Mouse (Mus musculus) liver, embryonic 12.5 days (tissue): Measurements from ENCODE around the gene Cd63. TPM values are rescaled to one million over a fixed set of nuclear protein-coding genes. Genes with fewer than 3 reads are reported as not detected.

Experiments
- ATAC-seq: fragments of 200-750 bp; cut with Nextera tagmentation; 2 replicates; pipeline ENCODE4 v1.8.0; 2017; ENCODE audit warnings: moderate number of reproducible peaks, mild to moderate bottlenecking, moderate library complexity
- H3K27ac ChIP-seq: fragments of 300-500 bp; sonication (generic); 2 replicates; pipeline ENCODE4 v1.5.1; 2016; ENCODE audit warnings: mild to moderate bottlenecking
- H3K27me3 ChIP-seq: fragments of 300-500 bp; sonication (generic); replicated peaks from 2 replicates; pipeline ENCODE4 v1.6.1; 2016; ENCODE audit warnings: mild to moderate bottlenecking, moderate library complexity
- H3K36me3 ChIP-seq: fragments of 300-500 bp; sonication (generic); 2 replicates; pipeline ENCODE4 v1.6.1; 2016; ENCODE audit warnings: mild to moderate bottlenecking, moderate library complexity
- H3K4me1 ChIP-seq: fragments of 300-500 bp; sonication (generic); 2 replicates; pipeline ENCODE4 v1.6.1; 2016
- H3K4me2 ChIP-seq: fragments of 300-500 bp; sonication (generic); 2 replicates; pipeline ENCODE4 v1.6.1; 2016; ENCODE audit warnings: mild to moderate bottlenecking, moderate library complexity
- H3K4me3 ChIP-seq: fragments of 300-500 bp; sonication (generic); 2 replicates; pipeline ENCODE4 v1.5.1; 2016; ENCODE audit warnings: mild to moderate bottlenecking, moderate library complexity
- H3K9ac ChIP-seq: fragments of 300-500 bp; sonication (generic); 2 replicates; pipeline ENCODE4 v1.6.1; 2016; ENCODE audit warnings: mild to moderate bottlenecking, moderate library complexity
- H3K9me3 ChIP-seq: fragments of 300-500 bp; sonication (generic); replicated peaks from 2 replicates; pipeline ENCODE4 v1.6.1; 2016; ENCODE audit warnings: mild to moderate bottlenecking, moderate library complexity
- WGBS: fragments of 180-500 bp; shearing (Covaris S2); methylation state at CpG from one replicate; pipeline ENCODE4 v1.1.7; 2016; ENCODE audit not compliant: insufficient replicate concordance; 5-methylcytosine and 5-hydroxymethylcytosine counted together
- polyA plus RNA-seq: library from polyadenylated mRNA; unstranded; fragments of >200 nt; fragmentation: Nextera tagmentation; extraction: Ambion mirVana; gene quantifications from 2 replicates; pipeline ENCODE4 v1.2.1, GENCODE M21; 2016

Gene Cd63
- polyA plus RNA-seq, 1 experiment from 2014 or later = 127 TPM

DNA sequence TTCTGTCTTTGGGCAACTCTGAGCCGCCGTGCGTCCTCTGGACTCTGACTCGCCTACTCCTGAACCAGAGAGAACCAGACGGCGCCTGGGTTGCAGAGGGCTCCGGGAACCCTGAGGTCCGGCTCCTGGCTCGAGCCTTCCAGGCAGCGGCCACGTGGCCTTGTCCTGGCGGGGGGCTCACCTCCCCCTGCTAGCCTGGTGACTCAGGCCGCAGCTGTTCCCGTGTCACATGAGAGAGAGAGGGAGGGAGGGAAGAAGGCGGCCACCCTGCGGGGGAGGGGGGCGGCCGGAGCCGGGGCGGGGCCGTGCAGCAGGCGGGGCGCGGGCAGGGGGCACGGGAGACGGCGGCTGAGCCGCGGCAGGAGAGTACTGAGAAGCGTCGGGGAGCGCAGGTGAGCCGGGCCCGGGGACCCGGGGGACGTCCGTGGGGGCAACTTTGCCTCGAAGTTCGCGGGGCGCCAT is 8.8 kb downstream of the Cd63 start:
- Histone ChIP-seq H3K4me1 (peaks cover 25% of the 10 kb centered on the region), H3K27me3 (peaks cover 48% of the 10 kb centered on the region), H3K9me3 (no peaks in the 10 kb centered on the region), H3K27ac (0 out of 2 replicates have a peak overlapping the region, but pooled peaks have one; percentile 8), H3K4me2 (peak overlapping the region; percentile 83), H3K36me3 (peaks cover 17% of the 10 kb centered on the region), H3K9ac (peak overlapping the region; percentile 64), H3K4me3 (peak overlapping the region; percentile 67)
- ATAC-seq = peak; percentile 51
- WGBS = 1% methylated on average over 32 of the region's 41 CpGs

DNA sequence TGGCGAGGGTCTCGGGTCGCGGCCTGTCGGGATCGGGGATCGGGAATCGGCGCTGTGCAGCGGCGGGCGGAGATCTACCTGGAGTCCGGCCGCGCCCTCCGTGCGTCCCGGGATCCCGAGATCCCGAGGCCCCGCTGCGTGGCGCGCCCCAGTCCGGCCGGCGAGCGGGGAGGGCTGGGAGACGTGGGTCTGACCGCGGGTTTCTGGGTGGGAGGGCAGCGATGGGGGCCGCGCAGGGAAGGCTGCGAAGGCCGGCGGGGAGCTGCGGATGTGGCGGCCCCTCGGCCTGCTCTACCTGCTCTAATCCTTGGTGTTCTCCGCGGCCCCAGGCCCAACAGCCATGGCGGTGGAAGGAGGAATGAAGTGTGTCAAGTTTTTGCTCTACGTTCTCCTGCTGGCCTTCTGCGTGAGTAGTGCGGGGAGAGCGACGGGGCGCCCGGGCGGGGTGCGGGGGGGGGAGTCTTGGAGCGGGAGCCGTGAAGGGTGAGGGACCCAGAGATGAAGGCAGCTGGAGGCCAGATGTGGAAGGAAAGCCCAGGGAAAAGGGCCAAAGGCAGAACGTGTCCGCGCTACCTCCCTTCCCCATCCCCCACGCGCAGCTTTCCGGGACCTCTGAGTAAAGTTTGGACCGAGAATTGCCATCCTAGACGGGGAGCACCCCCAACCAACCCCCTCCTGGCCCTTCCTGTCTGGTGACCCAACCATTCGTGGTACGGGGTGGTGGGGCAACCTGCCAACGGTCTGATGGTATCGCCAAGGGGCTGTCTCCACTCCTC is 9.5 kb downstream of the Cd63 start:
- peak overlapping the region; percentile 83 for H3K4me2 ChIP-seq
- no peaks in the 10 kb centered on the region for H3K9me3 ChIP-seq
- peak overlapping the region; percentile 67 for H3K4me3 ChIP-seq
- ATAC-seq = peak; percentile 27; the same call in 1 of the 2 replicates
- H3K9ac ChIP-seq = peak overlapping the region; percentile 64
- H3K27ac ChIP-seq = 0 out of 2 replicates have a peak overlapping the region, but pooled peaks have one; percentile 8
- WGBS = 2% methylated on average over 65 of the region's 66 CpGs
- peaks cover 48% of the 10 kb centered on the region for H3K27me3 ChIP-seq
- H3K4me1 ChIP-seq = peaks cover 25% of the 10 kb centered on the region
- peaks cover 20% of the 10 kb centered on the region for H3K36me3 ChIP-seq

DNA sequence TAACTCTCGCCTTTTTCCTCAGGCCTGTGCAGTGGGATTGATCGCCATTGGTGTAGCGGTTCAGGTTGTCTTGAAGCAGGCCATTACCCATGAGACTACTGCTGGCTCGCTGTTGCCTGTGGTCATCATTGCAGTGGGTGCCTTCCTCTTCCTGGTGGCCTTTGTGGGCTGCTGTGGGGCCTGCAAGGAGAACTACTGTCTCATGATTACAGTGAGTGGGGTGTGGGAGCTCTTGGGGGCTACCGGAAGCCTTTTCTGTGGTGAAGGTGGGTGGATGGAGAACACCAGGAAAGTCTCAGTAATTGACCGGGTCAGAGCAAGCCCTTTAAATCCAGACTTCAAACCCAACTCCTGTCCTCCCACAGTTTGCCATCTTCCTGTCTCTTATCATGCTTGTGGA is 10.6 kb downstream of the Cd63 start:
- no peak overlapping the region for H3K9ac ChIP-seq
- no peak overlapping the region for H3K4me3 ChIP-seq
- no peak overlapping the region; the same call in 1 of the 2 replicates for H3K4me2 ChIP-seq
- ATAC-seq = no peak
- no peaks in the 10 kb centered on the region for H3K9me3 ChIP-seq
- H3K4me1 ChIP-seq = peaks cover 25% of the 10 kb centered on the region
- peaks cover 48% of the 10 kb centered on the region for H3K27me3 ChIP-seq
- peaks cover 25% of the 10 kb centered on the region for H3K36me3 ChIP-seq
- H3K27ac ChIP-seq = no peak overlapping the region
- 56% methylated on average over 6 of the region's 6 CpGs for WGBS

DNA sequence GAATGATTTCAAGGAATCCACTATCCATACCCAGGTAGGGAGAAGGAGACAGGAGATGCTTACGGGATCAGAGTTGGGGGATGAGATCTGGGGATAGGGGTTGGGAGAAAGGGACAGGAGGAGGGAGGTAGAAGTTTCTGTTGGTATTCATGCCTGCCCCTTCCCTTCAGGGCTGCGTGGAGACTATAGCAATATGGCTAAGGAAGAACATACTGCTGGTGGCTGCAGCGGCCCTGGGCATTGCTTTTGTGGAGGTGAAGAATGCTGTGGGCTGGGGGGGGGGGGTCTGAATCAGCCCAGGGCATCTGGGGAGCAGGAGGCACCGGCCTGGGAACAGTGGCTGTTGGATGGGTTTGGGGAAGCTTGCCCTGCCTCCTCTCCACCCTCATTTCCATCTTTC is 11.5 kb downstream of the Cd63 start:
- no peak for ATAC-seq
- Histone ChIP-seq H3K4me2 (no peak overlapping the region), H3K9ac (no peak overlapping the region), H3K27ac (no peak overlapping the region), H3K4me1 (peaks cover 25% of the 10 kb centered on the region), H3K27me3 (peaks cover 48% of the 10 kb centered on the region), H3K36me3 (peaks cover 30% of the 10 kb centered on the region), H3K9me3 (no peaks in the 10 kb centered on the region), H3K4me3 (no peak overlapping the region)
- WGBS = 63% methylated on average over 3 of the region's 4 CpGs

DNA sequence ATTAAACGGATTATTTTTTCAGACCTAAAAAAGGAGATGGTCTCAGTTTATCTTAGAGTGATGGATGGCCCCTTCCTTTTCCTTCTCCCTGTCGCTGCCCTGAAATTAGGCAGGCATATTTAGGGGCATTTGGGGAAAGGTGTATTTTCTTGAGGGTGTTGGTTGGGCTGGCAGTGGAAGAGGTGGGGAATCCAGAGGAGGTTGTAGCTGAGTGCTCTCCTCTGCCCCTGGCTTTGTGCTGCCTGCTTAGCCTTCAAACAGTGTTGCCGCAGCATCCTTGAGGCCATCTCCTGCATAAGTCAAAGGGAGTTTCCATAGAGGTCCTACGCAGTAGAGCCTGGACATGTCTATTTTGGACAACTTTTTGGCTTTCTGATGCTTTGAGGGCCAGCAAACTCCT is 12.0 kb downstream of the Cd63 start:
- Histone ChIP-seq H3K9me3 (no peaks in the 10 kb centered on the region), H3K27me3 (peaks cover 47% of the 10 kb centered on the region), H3K4me1 (peaks cover 26% of the 10 kb centered on the region), H3K9ac (no peak overlapping the region), H3K27ac (no peak overlapping the region), H3K4me2 (no peak overlapping the region), H3K36me3 (peaks cover 32% of the 10 kb centered on the region), H3K4me3 (no peak overlapping the region)
- WGBS = 67% methylated on average over 4 of the region's 4 CpGs
- ATAC-seq = no peak

DNA sequence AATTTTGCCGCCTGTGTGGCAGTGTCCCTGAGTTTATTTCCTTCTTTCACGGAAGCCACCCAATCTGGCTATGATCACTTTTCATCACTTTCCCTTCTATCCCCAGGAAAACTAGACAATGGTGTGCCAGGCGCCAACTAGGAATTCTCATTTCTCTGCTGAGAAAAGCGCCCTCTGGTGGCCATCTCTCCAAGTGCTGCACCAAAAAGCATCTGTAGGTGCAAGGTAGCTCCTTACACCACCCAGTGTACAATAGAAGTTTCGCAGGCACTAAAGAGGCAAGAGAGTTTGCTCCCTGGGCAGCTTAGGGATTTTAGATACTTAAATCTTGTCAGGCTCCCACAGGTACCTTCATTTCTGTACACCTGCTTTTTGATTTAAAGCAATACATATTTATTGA is 12.4 kb downstream of the Cd63 start:
- no peak overlapping the region for H3K9ac ChIP-seq
- no peak for ATAC-seq
- H3K27ac ChIP-seq = no peak overlapping the region
- H3K27me3 ChIP-seq = peaks cover 43% of the 10 kb centered on the region
- H3K4me2 ChIP-seq = no peak overlapping the region
- H3K36me3 ChIP-seq = peaks cover 36% of the 10 kb centered on the region
- H3K4me3 ChIP-seq = no peak overlapping the region
- no peaks in the 10 kb centered on the region for H3K9me3 ChIP-seq
- WGBS = 16% methylated on average over 5 of the region's 5 CpGs
- H3K4me1 ChIP-seq = peaks cover 31% of the 10 kb centered on the region

DNA sequence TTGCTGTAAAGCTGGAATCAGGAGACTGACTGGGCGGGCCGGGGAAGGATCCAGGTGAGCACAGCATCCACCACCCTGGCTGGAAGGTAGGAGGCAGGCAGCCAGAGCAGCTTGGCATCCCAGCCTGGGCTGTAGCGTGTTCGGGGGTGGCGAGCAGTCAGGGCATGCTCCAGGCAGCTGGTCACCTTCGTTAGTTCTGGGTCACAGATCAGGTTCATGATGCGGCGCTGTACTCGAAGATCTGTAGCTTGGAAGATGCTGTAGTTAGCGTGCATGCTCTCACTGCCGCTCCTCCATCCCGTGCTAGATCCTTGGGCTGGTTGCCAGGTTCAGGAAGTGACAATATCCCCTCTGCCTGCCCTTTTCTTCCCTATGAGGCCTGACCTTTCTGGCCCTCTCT is 12.9 kb downstream of the Cd63 start:
- WGBS = 86% methylated on average over 12 of the region's 12 CpGs
- peaks cover 39% of the 10 kb centered on the region for H3K36me3 ChIP-seq
- ATAC-seq = no peak

DNA sequence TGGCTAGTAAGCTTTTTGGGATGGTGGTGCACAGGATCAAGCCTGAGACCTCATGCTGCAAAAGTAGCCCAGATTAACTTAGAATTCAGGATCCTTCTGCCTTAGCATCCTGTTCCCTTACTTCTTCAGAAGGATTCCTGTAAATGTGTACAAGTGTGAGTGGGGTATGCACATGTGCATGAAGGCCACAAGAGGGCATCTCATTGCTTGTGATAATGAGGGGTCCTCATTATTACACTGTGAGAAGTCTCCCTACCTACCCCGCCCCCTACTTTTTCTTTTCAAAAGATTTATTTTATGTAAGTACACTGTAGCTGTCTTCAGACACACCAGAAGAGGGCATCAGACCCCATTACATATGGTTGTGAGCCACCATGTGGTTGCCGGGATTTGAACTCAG is 14.8 kb downstream of the Cd63 start:
- no peaks in the 10 kb centered on the region for H3K9me3 ChIP-seq

More for the DNA sequence above, 12.9 kb downstream of the Cd63 start:
- Histone ChIP-seq H3K4me2 (no peak overlapping the region), H3K4me3 (no peak overlapping the region), H3K27ac (no peak overlapping the region), H3K27me3 (peaks cover 38% of the 10 kb centered on the region), H3K9me3 (no peaks in the 10 kb centered on the region), H3K4me1 (peaks cover 35% of the 10 kb centered on the region), H3K9ac (no peak overlapping the region)

DNA sequence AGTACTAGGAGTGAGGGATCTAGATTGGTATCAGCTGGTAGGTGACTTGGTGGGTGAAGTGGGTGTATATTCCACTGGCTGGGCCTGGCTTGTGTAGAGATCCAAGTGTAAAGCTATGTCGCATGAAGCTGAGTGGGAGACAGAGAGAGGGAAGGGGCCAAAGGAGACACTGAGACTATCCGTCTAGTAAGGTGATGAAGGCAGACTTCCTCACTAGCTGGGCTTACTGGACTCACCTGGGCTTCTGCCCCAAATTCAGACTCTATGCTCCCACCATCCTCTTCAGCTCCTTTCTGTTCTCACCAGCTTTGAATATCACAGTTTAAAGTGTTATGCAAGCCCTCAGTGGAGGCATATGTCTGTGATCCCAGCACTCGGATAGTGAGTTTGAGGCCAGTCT is 15.9 kb downstream of the Cd63 start:
- H3K9me3 ChIP-seq = no peaks in the 10 kb centered on the region
- H3K36me3 ChIP-seq = peaks cover 44% of the 10 kb centered on the region
- H3K27ac ChIP-seq = no peak overlapping the region
- H3K4me1 ChIP-seq = peaks cover 25% of the 10 kb centered on the region
- no peak for ATAC-seq
- H3K27me3 ChIP-seq = peaks cover 8% of the 10 kb centered on the region; the same call in 1 of the 2 replicates
- H3K4me3 ChIP-seq = no peak overlapping the region
- H3K4me2 ChIP-seq = no peak overlapping the region
- H3K9ac ChIP-seq = no peak overlapping the region
- 71% methylated on average over 3 of the region's 3 CpGs for WGBS

More for the DNA sequence above, 14.8 kb downstream of the Cd63 start:
- H3K4me2 ChIP-seq = no peak overlapping the region
- H3K36me3 ChIP-seq = peaks cover 44% of the 10 kb centered on the region
- peaks cover 26% of the 10 kb centered on the region for H3K4me1 ChIP-seq
- H3K4me3 ChIP-seq = no peak overlapping the region
- H3K27me3 ChIP-seq = peaks cover 19% of the 10 kb centered on the region
- no peak overlapping the region for H3K27ac ChIP-seq
- ATAC-seq = no peak
- 63% methylated on average over 2 of the region's 2 CpGs for WGBS
- no peak overlapping the region for H3K9ac ChIP-seq

DNA sequence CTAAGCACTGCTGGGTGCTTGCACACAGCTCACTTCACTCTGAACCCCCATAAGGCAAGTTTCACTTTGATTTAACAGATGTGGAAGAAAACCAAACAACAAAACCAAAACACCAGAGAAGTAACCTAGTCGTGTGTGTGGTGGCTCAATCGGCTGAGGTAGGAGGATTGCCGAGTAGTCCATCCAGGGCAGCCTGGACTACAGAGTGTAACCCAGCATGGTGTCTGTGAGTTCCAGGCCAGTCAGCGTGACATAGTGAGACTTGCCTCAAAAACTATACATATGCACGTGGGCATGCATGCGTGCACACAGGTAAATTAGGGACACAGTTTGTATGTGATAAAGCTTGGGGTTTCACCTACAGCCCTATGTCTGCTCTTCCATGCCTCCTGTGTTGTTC is 16.6 kb downstream of the Cd63 start:
- WGBS = 79% methylated on average over 6 of the region's 6 CpGs
- no peak overlapping the region for H3K4me2 ChIP-seq
- no peak overlapping the region for H3K27ac ChIP-seq
- peaks cover 32% of the 10 kb centered on the region for H3K4me1 ChIP-seq
- ATAC-seq = no peak
- no peaks in the 10 kb centered on the region for H3K9me3 ChIP-seq
- no peak overlapping the region for H3K9ac ChIP-seq
- peaks cover 39% of the 10 kb centered on the region for H3K36me3 ChIP-seq
- 0 out of 2 replicates have a peak, but pooled peaks cover under 1% of the 10 kb centered on the region for H3K27me3 ChIP-seq
- H3K4me3 ChIP-seq = no peak overlapping the region

DNA sequence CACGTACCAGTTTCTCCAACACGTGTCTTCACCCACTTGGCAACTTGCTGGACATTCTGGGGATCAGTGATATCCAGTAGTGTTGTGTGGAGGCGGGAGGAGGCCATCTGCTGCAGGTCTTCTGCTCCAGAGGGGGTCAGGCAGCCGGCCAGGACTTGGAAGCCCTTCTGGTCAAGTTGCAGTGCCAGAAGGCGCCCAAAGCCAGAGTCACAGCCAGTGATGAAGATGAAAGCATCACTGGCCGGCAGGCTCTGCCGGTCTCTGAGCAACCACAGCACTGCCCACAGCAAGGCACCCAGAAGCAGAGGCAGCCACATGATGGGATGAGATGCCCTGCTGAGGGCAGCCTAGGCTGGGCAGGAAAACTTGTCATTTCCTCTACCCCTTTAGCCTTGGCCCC is 17.5 kb downstream of the Cd63 start:
- Histone ChIP-seq H3K4me3 (no peak overlapping the region), H3K36me3 (peaks cover 38% of the 10 kb centered on the region), H3K27ac (0 out of 2 replicates have a peak overlapping the region, but pooled peaks have one; percentile 10), H3K4me2 (no peak overlapping the region), H3K9ac (no peak overlapping the region), H3K4me1 (peaks cover 35% of the 10 kb centered on the region), H3K9me3 (no peaks in the 10 kb centered on the region), H3K27me3 (no peaks in the 10 kb centered on the region)
- ATAC-seq = no peak
- WGBS = 65% methylated on average over 7 of the region's 7 CpGs

DNA sequence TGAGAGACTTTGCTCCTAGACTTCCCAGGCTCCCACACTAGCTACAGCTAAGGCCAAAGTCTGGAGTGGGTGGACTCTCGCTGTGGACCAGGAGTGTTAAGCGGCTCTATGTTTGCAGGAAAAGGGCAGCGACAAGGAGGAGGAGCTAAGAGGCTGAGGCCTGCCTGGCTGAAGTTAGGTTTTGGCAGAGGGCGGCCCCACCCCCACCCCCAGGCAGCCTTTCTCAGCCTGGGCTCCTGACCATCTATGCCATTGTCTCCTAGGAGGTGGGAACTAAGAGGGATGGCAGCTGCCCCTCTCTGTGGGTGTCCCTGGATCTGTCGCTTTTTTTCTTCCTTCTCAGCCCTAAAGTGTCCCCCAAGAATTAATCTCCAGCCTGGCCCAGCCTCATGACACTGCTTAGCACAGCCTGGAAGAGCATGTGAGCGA is 18.4 kb downstream of the Cd63 start:
- H3K27me3 ChIP-seq = 0 out of 2 replicates have a peak, but pooled peaks cover 1% of the 10 kb centered on the region
- H3K4me1 ChIP-seq = peaks cover 44% of the 10 kb centered on the region
- H3K9ac ChIP-seq = no peak overlapping the region
- peaks cover 31% of the 10 kb centered on the region for H3K36me3 ChIP-seq
- peak overlapping the region; percentile 36 for H3K27ac ChIP-seq
- ATAC-seq = no peak
- H3K4me3 ChIP-seq = no peak overlapping the region
- H3K9me3 ChIP-seq = no peaks in the 10 kb centered on the region
- whole genome bisulfite sequencing = 34% methylated on average over 6 of the region's 6 CpGs
- no peak overlapping the region for H3K4me2 ChIP-seq
